Mouse (Mus musculus): ENCODE data around the gene Gstz1. TPM values are rescaled to one million over a fixed set of nuclear protein-coding genes. Genes with fewer than 3 reads are reported as not detected.

The Gstz1 gene
- polyA plus RNA-seq (2015; fragmentation: Nextera tagmentation; extraction: Ambion mirVana), result 27.8 and 31.2 TPM in 2 replicates

GRCm38 (mm10) chr12:87146966-87147365 lies at the start of gene Gstz1:
Gstz1 (plus strand) TSS chr12:87147165.
- peak; percentile 78 for ATAC-seq (ENCODE audit: extremely low read depth, insufficient number of reproducible peaks, low FRiP score, low TSS enrichment)
- H3K4me3 ChIP-seq, result peak within 1 kb of the TSS; percentile 86
- peaks cover 23% of the 10 kb centered on the region for H3K4me1 ChIP-seq
- peak within 1 kb of the TSS; percentile 87 for H3K9ac ChIP-seq
- H3K36me3 ChIP-seq, result peaks cover 21% of the 10 kb centered on the region
- H3K27ac ChIP-seq (replicated peaks), result peak within 1 kb of the TSS; percentile 96
- no peaks in the 10 kb centered on the region for H3K27me3 ChIP-seq (replicated peaks)
- 0 out of 2 replicates have a peak, but pooled peaks cover 3% of the 10 kb centered on the region for H3K9me3 ChIP-seq
- WGBS, result under 1% methylated on average over 27 of the region's 27 CpGs
- peak within 1 kb of the TSS; percentile 84 for H3K4me2 ChIP-seq

- H3K4me1 ChIP-seq, result peaks cover 13% of the 10 kb centered on the region
- WGBS, result 73% methylated on average over 4 of the region's 4 CpGs
- no peaks in the 10 kb centered on the region for H3K9me3 ChIP-seq
- H3K9ac ChIP-seq, result no peak overlapping the region
- H3K4me3 ChIP-seq, result no peak overlapping the region
- no peak for ATAC-seq (ENCODE audit: extremely low read depth, insufficient number of reproducible peaks, low FRiP score, low TSS enrichment)
- H3K27me3 ChIP-seq (replicated peaks), result peaks cover 70% of the 10 kb centered on the region
- no peak overlapping the region for H3K4me2 ChIP-seq
- no peaks in the 10 kb centered on the region for H3K36me3 ChIP-seq
- no peak overlapping the region for H3K27ac ChIP-seq (replicated peaks)
These were observed 46.6 kb upstream of the Gstz1 start for GRCm38 (mm10) chr12:87100331-87100730.

GRCm38 (mm10) chr12:87102165-87102631 lies 44.8 kb upstream of the Gstz1 start, which contains the start of gene Ngb:
Ngb (minus strand) TSS chr12:87102539.
- ATAC-seq (ENCODE audit: extremely low read depth, insufficient number of reproducible peaks, low FRiP score, low TSS enrichment), result no peak
- H3K4me3 ChIP-seq, result peak within 1 kb of the TSS; percentile 46
- no peaks in the 10 kb centered on the region for H3K9me3 ChIP-seq
- H3K4me2 ChIP-seq, result peak within 1 kb of the TSS; percentile 72
- WGBS, result 5% methylated on average over 32 of the region's 32 CpGs
- peaks cover 70% of the 10 kb centered on the region for H3K27me3 ChIP-seq (replicated peaks)
- no peak within 1 kb of the TSS for H3K27ac ChIP-seq (replicated peaks)
- H3K36me3 ChIP-seq, result 0 out of 2 replicates have a peak, but pooled peaks cover 3% of the 10 kb centered on the region
- peaks cover 13% of the 10 kb centered on the region for H3K4me1 ChIP-seq
- peak within 1 kb of the TSS; percentile 24; the same call in 1 of the 2 replicates for H3K9ac ChIP-seq

DNA sequence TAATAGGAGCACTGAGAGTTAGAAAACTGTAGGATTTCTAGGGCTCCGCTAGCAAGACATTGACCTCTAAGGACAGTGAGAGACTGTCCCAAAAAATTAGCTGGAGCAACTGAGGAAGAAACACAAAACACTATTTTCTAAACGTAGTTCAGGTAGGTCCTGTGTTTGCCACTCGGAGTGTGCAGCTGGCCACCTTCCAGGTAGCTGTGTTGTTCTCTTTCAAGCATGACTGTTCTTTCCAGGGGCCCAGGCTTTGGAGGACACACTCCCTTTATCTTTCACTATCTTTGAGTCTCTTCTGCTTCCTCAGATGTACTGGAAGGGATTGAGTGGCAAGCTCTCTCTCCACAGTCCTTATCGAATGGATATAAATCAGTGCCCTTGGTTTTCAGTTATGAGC lies 43.5 kb upstream of the Gstz1 start:
- Histone ChIP-seq H3K27ac (replicated peaks) (no peak overlapping the region), H3K4me2 (no peak overlapping the region), H3K4me1 (peaks cover 13% of the 10 kb centered on the region), H3K27me3 (replicated peaks) (peaks cover 60% of the 10 kb centered on the region), H3K9ac (no peak overlapping the region), H3K4me3 (no peak overlapping the region), H3K36me3 (peaks cover 13% of the 10 kb centered on the region), H3K9me3 (no peaks in the 10 kb centered on the region)
- WGBS, result 84% methylated on average over 4 of the region's 4 CpGs
- ATAC-seq (ENCODE audit: extremely low read depth, insufficient number of reproducible peaks, low FRiP score, low TSS enrichment), result no peak

- H3K4me2 ChIP-seq, result no peak overlapping the region
- H3K36me3 ChIP-seq, result peaks cover 26% of the 10 kb centered on the region
- H3K4me1 ChIP-seq, result peaks cover 13% of the 10 kb centered on the region
- ATAC-seq (ENCODE audit: extremely low read depth, insufficient number of reproducible peaks, low FRiP score, low TSS enrichment), result no peak
- H3K4me3 ChIP-seq, result no peak overlapping the region
- 81% methylated on average over 4 of the region's 4 CpGs for WGBS
- H3K9me3 ChIP-seq, result no peaks in the 10 kb centered on the region
- no peak overlapping the region for H3K9ac ChIP-seq
- peaks cover 46% of the 10 kb centered on the region for H3K27me3 ChIP-seq (replicated peaks)
- H3K27ac ChIP-seq (replicated peaks), result no peak overlapping the region
These were observed 42.2 kb upstream of the Gstz1 start for GRCm38 (mm10) chr12:87104796-87105195.

- Histone ChIP-seq H3K4me3 (no peak overlapping the region), H3K9me3 (no peaks in the 10 kb centered on the region), H3K4me1 (peaks cover 3% of the 10 kb centered on the region), H3K27ac (replicated peaks) (no peak overlapping the region), H3K36me3 (peaks cover 49% of the 10 kb centered on the region), H3K27me3 (replicated peaks) (peaks cover 20% of the 10 kb centered on the region), H3K9ac (no peak overlapping the region), H3K4me2 (no peak overlapping the region)
- no peak for ATAC-seq (ENCODE audit: extremely low read depth, insufficient number of reproducible peaks, low FRiP score, low TSS enrichment)
- 54% methylated on average over 3 of the region's 3 CpGs for WGBS
These were observed 39.5 kb upstream of the Gstz1 start for GRCm38 (mm10) chr12:87107357-87107977.

GRCm38 (mm10) chr12:87121918-87122589 lies 24.9 kb upstream of the Gstz1 start:
- Histone ChIP-seq H3K9me3 (no peaks in the 10 kb centered on the region), H3K9ac (no peak overlapping the region), H3K27me3 (replicated peaks) (no peaks in the 10 kb centered on the region), H3K4me3 (no peak overlapping the region), H3K27ac (replicated peaks) (no peak overlapping the region), H3K36me3 (peaks cover 76% of the 10 kb centered on the region), H3K4me2 (no peak overlapping the region), H3K4me1 (no peaks in the 10 kb centered on the region)
- ATAC-seq (ENCODE audit: extremely low read depth, insufficient number of reproducible peaks, low FRiP score, low TSS enrichment), result no peak
- 73% methylated on average over 4 of the region's 4 CpGs for WGBS

GRCm38 (mm10) chr12:87127256-87127655 lies 19.7 kb upstream of the Gstz1 start:
- Histone ChIP-seq H3K4me2 (no peak overlapping the region), H3K9ac (no peak overlapping the region), H3K4me3 (no peak overlapping the region), H3K4me1 (peaks cover 12% of the 10 kb centered on the region), H3K36me3 (peaks cover 74% of the 10 kb centered on the region), H3K27ac (replicated peaks) (no peak overlapping the region), H3K27me3 (replicated peaks) (no peaks in the 10 kb centered on the region), H3K9me3 (no peaks in the 10 kb centered on the region)
- no peak for ATAC-seq (ENCODE audit: extremely low read depth, insufficient number of reproducible peaks, low FRiP score, low TSS enrichment)
- WGBS, result 74% methylated on average over 4 of the region's 4 CpGs

- Histone ChIP-seq H3K4me2 (no peak overlapping the region), H3K9me3 (no peaks in the 10 kb centered on the region), H3K4me3 (no peak overlapping the region), H3K27ac (replicated peaks) (no peak overlapping the region), H3K9ac (no peak overlapping the region), H3K4me1 (peaks cover 19% of the 10 kb centered on the region), H3K27me3 (replicated peaks) (no peaks in the 10 kb centered on the region), H3K36me3 (peaks cover 63% of the 10 kb centered on the region)
- 88% methylated on average over 4 of the region's 4 CpGs for WGBS
- no peak for ATAC-seq (ENCODE audit: extremely low read depth, insufficient number of reproducible peaks, low FRiP score, low TSS enrichment)
These were observed 16.7 kb upstream of the Gstz1 start for GRCm38 (mm10) chr12:87130224-87130623.

- no peak overlapping the region for H3K9ac ChIP-seq
- no peak overlapping the region for H3K4me3 ChIP-seq
- no peak overlapping the region for H3K27ac ChIP-seq (replicated peaks)
- H3K4me2 ChIP-seq, result no peak overlapping the region
- no peaks in the 10 kb centered on the region for H3K27me3 ChIP-seq (replicated peaks)
- H3K4me1 ChIP-seq, result peaks cover 19% of the 10 kb centered on the region
- WGBS, result 68% methylated on average over 2 of the region's 2 CpGs
- peaks cover 65% of the 10 kb centered on the region for H3K36me3 ChIP-seq
- ATAC-seq (ENCODE audit: extremely low read depth, insufficient number of reproducible peaks, low FRiP score, low TSS enrichment), result no peak
- H3K9me3 ChIP-seq, result no peaks in the 10 kb centered on the region
These were observed 15.8 kb upstream of the Gstz1 start for GRCm38 (mm10) chr12:87131181-87131580.

- H3K4me1 ChIP-seq, result peaks cover 19% of the 10 kb centered on the region
- no peaks in the 10 kb centered on the region for H3K27me3 ChIP-seq (replicated peaks)
- no peaks in the 10 kb centered on the region for H3K9me3 ChIP-seq
- no peak for ATAC-seq (ENCODE audit: extremely low read depth, insufficient number of reproducible peaks, low FRiP score, low TSS enrichment)
- H3K4me3 ChIP-seq, result no peak overlapping the region
- H3K36me3 ChIP-seq, result peaks cover 68% of the 10 kb centered on the region
- H3K9ac ChIP-seq, result no peak overlapping the region
- no peak overlapping the region for H3K27ac ChIP-seq (replicated peaks)
- no peak overlapping the region for H3K4me2 ChIP-seq
- 48% methylated on average over 3 of the region's 3 CpGs for WGBS
These were observed 15.3 kb upstream of the Gstz1 start for GRCm38 (mm10) chr12:87131619-87132018.
